Mouse (Mus musculus) erythroblast, embryonic 14.5 days (primary cell): ENCODE measurements around the gene Aen. TPM values are rescaled to one million over a fixed set of nuclear protein-coding genes. Genes with fewer than 3 reads are reported as not detected.

Source experiments
- H3K27me3 ChIP-seq: 2 replicates; pipeline ENCODE4 v1.6.1; 2012; ENCODE audit warnings: inconsistent platforms; ENCODE audit not compliant: control insufficient read depth
- H3K36me3 ChIP-seq: 2 replicates; pipeline ENCODE4 v1.6.1; 2012; ENCODE audit warnings: mild to moderate bottlenecking, inconsistent platforms; ENCODE audit not compliant: control insufficient read depth
- H3K4me1 ChIP-seq: 2 replicates; pipeline ENCODE4 v1.6.1; 2012; ENCODE audit warnings: inconsistent platforms; ENCODE audit not compliant: control insufficient read depth
- H3K4me3 ChIP-seq: replicated peaks from 2 replicates; pipeline ENCODE3; 2012; ENCODE audit warnings: moderate library complexity, mild to moderate bottlenecking, inconsistent platforms
- H3K9me3 ChIP-seq: 2 replicates; pipeline ENCODE4 v1.6.1; 2012; ENCODE audit warnings: low read length, inconsistent platforms, mixed read lengths; ENCODE audit not compliant: control insufficient read depth
- GATA1 ChIP-seq: IDR thresholded peaks from 2 replicates; pipeline ENCODE4 v1.6.1; 2012; ENCODE audit warnings: low read length, inconsistent platforms, mixed read lengths
- TAL1 ChIP-seq: IDR thresholded peaks from 3 replicates; pipeline ENCODE4 v1.6.1; 2012; ENCODE audit warnings: low read length, inconsistent platforms, mixed read lengths
- polyA plus RNA-seq: library from polyadenylated mRNA; stranded (reverse); fragments of >175 nt; gene quantifications from 2 replicates; pipeline ENCODE4 v1.2.3, GENCODE M21; 2012

Gene Aen
- polyA plus RNA-seq, 1 experiment, result 2.5 TPM

GRCm38 (mm10) chr7:78910336-78911098, 14.9 kb downstream of the Aen start:
- no peaks in the 10 kb centered on the region for H3K9me3 ChIP-seq
- no peaks in the 10 kb centered on the region for H3K27me3 ChIP-seq
- no peak overlapping the region for H3K4me3 ChIP-seq
- TF ChIP-seq GATA1 (no peak), TAL1 (no peak)
- peaks cover 51% of the 10 kb centered on the region for H3K36me3 ChIP-seq
- H3K4me1 ChIP-seq, result peaks cover 51% of the 10 kb centered on the region

DNA sequence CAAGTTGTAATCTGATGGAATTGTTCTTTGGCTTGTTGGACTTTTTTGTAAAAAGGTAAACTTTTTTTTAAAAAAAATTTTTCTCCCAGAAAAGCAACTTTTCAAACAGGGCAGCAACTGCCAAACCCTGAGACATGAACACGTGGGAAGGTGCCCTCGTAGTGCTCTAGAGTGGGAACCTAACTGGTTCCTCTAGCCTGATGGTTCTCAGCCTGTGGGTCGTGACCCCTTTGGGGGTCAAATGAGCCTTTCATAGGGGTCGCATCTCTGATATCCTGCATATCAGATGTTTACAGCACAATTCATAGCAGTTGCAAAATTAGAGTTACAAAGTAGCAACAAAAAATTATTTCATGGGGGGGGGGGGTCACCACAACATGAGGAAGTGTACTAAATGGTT, 15.6 kb downstream of the Aen start:
- no peaks in the 10 kb centered on the region for H3K27me3 ChIP-seq
- peaks cover 58% of the 10 kb centered on the region for H3K4me1 ChIP-seq
- peaks cover 51% of the 10 kb centered on the region for H3K36me3 ChIP-seq
- no peaks in the 10 kb centered on the region for H3K9me3 ChIP-seq
- no peak overlapping the region for H3K4me3 ChIP-seq
- TF ChIP-seq GATA1, result no peak
- TF ChIP-seq TAL1, result no peak

DNA sequence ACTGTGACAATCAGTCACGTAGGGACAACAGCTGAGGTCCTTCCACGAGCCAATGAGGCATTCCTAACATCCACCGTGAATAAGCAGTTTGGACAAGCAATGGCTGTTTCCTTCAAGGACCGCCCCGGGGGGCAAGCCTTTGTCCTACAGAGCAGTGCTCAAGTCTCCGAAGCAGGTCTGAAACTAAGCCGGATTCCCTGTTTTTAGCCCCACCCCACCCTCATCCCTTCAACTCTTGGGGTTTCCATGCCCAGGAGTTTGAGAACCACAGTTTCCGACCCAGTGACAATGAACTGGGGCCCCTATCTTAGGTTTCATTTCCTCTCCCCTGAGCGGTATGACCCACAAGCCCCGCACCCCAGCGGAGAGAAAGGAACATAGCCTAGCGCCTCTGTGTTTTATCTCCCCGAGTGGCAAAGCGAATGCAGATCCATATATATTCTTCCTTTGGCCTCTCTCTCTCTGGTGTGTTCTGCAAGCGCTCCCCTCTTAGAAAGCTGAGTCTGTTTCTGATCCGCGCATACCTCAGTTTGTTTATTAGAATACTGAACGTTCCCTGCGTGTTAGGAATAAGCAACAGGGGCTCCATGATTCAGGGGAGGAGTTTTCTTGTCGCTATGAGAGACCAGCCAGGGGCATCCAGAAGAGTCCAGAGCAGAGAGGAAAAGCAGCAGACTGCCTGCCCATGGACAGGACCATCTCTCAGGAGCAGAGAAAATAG, 16.8 kb downstream of the Aen start:
- Histone ChIP-seq H3K36me3 (peaks cover 53% of the 10 kb centered on the region), H3K27me3 (no peaks in the 10 kb centered on the region)

DNA sequence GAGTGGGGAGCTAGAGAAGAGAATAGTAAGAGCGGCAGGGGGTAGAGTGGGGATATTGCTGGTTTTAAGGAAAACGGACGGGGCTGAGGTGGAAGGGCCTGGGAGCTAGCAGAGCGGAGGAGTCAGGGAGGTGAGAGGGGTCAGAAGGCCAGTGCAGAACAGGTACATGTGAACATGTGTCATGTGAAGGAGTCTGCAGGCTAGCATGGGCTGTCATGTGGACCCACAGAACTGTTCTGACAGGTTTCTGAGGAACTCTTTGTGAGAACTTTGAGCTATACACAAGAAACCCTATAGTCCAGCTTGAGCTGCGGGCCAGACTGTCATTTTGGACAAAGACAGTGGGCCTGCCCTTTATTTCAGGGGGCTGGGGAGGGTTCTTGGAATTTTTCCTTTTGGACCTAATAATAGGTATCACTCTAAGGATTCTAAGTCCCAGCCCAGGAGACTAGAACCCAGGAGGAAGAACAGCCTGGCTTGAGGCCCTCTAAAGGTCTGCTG, 17.4 kb downstream of the Aen start, which contains the start of gene Isg20:
Gene Isg20 (plus strand): TSS at position 451 of the 501 bp plus-strand sequence.
- H3K36me3 ChIP-seq, result peaks cover 59% of the 10 kb centered on the region
- H3K27me3 ChIP-seq, result no peaks in the 10 kb centered on the region
- H3K4me3 ChIP-seq, result peak within 1 kb of the TSS; percentile 64
- no peaks in the 10 kb centered on the region for H3K9me3 ChIP-seq
- no peak for TF ChIP-seq GATA1
- TF ChIP-seq TAL1, result no peak
- H3K4me1 ChIP-seq, result peaks cover 68% of the 10 kb centered on the region

More for the DNA sequence above, 16.8 kb downstream of the Aen start:
- peaks cover 68% of the 10 kb centered on the region for H3K4me1 ChIP-seq
- no peaks in the 10 kb centered on the region for H3K9me3 ChIP-seq
- no peak for TF ChIP-seq GATA1
- H3K4me3 ChIP-seq, result peak overlapping the region; percentile 64

- H3K4me1 ChIP-seq, result peaks cover 72% of the 10 kb centered on the region
- peak overlapping the region; percentile 64 for H3K4me3 ChIP-seq
- no peaks in the 10 kb centered on the region for H3K27me3 ChIP-seq
- peak; percentile 86 for TF ChIP-seq TAL1
- TF ChIP-seq GATA1, result peak; percentile 63; the same call in 1 of the 2 replicates
- H3K36me3 ChIP-seq, result peaks cover 61% of the 10 kb centered on the region
- no peaks in the 10 kb centered on the region for H3K9me3 ChIP-seq
Measured at GRCm38 (mm10) chr7:78913649-78914544, 18.2 kb downstream of the Aen start.

- Histone ChIP-seq H3K4me3 (peak overlapping the region; percentile 64), H3K27me3 (no peaks in the 10 kb centered on the region), H3K4me1 (peaks cover 73% of the 10 kb centered on the region), H3K36me3 (peaks cover 61% of the 10 kb centered on the region), H3K9me3 (no peaks in the 10 kb centered on the region)
- no peak for TF ChIP-seq TAL1
- no peak for TF ChIP-seq GATA1
Measured at GRCm38 (mm10) chr7:78914545-78914845, 18.8 kb downstream of the Aen start.

DNA sequence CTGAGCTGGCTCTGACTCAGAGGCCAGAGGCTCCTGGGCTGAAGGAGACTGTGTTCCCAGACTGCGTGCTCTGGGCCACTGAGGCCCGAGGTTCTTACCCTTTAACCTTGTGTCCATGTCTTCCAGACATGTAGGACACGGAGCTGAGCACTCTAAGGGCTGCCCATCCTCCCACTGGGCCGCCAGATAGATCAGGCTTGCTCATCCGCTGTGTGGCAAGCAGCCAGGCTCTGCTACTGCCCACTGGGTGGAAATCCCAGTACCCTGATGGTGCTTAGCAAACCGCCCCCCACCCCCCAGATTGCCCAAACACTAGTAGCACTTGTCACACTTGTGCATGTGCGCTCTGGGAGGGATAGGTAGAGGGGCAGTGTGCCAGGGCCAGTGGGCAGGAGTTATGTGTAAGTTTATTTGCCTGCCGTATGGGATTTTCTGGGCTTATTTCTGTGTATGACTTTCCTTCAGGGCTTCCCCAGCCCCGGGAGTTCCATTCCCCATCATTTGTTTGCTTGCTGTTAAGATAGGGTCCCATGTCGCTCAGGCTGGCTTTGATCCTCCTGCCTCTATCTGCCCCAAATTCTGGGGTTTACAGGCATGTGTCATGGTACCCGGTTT, 19.3 kb downstream of the Aen start:
- Histone ChIP-seq H3K4me1 (peaks cover 73% of the 10 kb centered on the region), H3K9me3 (no peaks in the 10 kb centered on the region), H3K4me3 (peak overlapping the region; percentile 64), H3K36me3 (peaks cover 61% of the 10 kb centered on the region), H3K27me3 (no peaks in the 10 kb centered on the region)
- TF ChIP-seq TAL1 (no peak), GATA1 (no peak)

DNA sequence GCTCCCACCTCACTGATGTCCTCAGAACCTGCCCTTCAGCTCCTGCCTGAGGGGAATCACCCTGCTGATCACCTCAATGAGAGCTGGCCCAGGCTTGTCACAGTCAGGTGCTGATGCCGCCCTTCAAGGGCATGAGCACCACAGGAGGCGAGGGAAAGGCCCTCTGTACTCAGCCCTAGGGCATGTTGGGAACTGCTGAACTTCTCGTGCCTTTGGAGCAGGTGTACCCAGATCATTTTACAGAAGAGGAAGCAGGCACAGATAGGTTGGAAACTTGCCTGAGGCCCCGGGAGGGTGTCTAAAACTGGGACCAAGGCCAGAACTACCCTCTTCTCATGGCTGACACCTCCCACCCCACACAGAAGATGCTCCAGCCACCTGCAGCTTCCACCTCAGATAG, 23.0 kb downstream of the Aen start:
- Histone ChIP-seq H3K9me3 (no peaks in the 10 kb centered on the region), H3K27me3 (peaks cover 5% of the 10 kb centered on the region), H3K4me3 (no peak overlapping the region), H3K4me1 (peaks cover 42% of the 10 kb centered on the region), H3K36me3 (peaks cover 63% of the 10 kb centered on the region)
- no peak for TF ChIP-seq GATA1
- no peak for TF ChIP-seq TAL1
